Mouse (Mus musculus): ENCODE data around the gene Gpr12. TPM values are rescaled to one million over a fixed set of nuclear protein-coding genes. Genes with fewer than 3 reads are reported as not detected.
"Not testable (repeated sequence)": the region's sequence is repeated elsewhere in the genome, so short reads cannot be mapped to it uniquely, and the experiment has no call there.

Gene Gpr12
- polyA plus RNA-seq, 1 experiment from 2014 or later: 0.93 TPM

- no peak for ATAC-seq (ENCODE audit: low FRiP score)
- no peak overlapping the region for H3K4me2 ChIP-seq
- 88% methylated on average over 5 of the region's 5 CpGs for WGBS
Measured at GRCm38 (mm10) chr5:146599970-146600369, 14.9 kb upstream of the Gpr12 start.

GRCm38 (mm10) chr5:146599216-146599615 lies 14.2 kb upstream of the Gpr12 start:
- not testable (repeated sequence) for H3K9ac ChIP-seq; H3K27ac ChIP-seq; H3K36me3 ChIP-seq (replicated peaks); H3K9me3 ChIP-seq; H3K4me3 ChIP-seq (replicated peaks); H3K27me3 ChIP-seq; ATAC-seq (ENCODE audit: low FRiP score); H3K4me1 ChIP-seq; H3K4me2 ChIP-seq
- 85% methylated on average over 7 of the region's 7 CpGs for WGBS

More at GRCm38 (mm10) chr5:146599970-146600369, 14.9 kb upstream of the Gpr12 start:
- no peak overlapping the region for H3K4me3 ChIP-seq (replicated peaks)
- H3K27me3 ChIP-seq: no peaks in the 10 kb centered on the region
- no peak overlapping the region for H3K27ac ChIP-seq
- H3K9me3 ChIP-seq: no peaks in the 10 kb centered on the region
- no peaks in the 10 kb centered on the region for H3K36me3 ChIP-seq (replicated peaks)
- no peak overlapping the region for H3K9ac ChIP-seq
- H3K4me1 ChIP-seq: no peaks in the 10 kb centered on the region

GRCm38 (mm10) chr5:146598215-146599119 lies 13.4 kb upstream of the Gpr12 start:
- Histone ChIP-seq H3K27ac (no peak overlapping the region), H3K4me3 (replicated peaks) (no peak overlapping the region), H3K36me3 (replicated peaks) (no peaks in the 10 kb centered on the region), H3K9ac (no peak overlapping the region), H3K9me3 (no peaks in the 10 kb centered on the region), H3K4me2 (no peak overlapping the region), H3K4me1 (no peaks in the 10 kb centered on the region), H3K27me3 (no peaks in the 10 kb centered on the region)
- no peak for ATAC-seq (ENCODE audit: low FRiP score)
- WGBS: 75% methylated on average over 27 of the region's 27 CpGs

- Histone ChIP-seq H3K9me3 (no peaks in the 10 kb centered on the region), H3K27ac (no peak overlapping the region), H3K4me3 (replicated peaks) (no peak overlapping the region), H3K4me1 (peaks cover 5% of the 10 kb centered on the region; the same call in 1 of the 2 replicates), H3K4me2 (no peak overlapping the region), H3K36me3 (replicated peaks) (no peaks in the 10 kb centered on the region), H3K27me3 (no peaks in the 10 kb centered on the region), H3K9ac (no peak overlapping the region)
- ATAC-seq (ENCODE audit: low FRiP score): no peak
- 96% methylated on average over 10 of the region's 10 CpGs for WGBS
Measured at GRCm38 (mm10) chr5:146597503-146597874, 12.4 kb upstream of the Gpr12 start.

DNA sequence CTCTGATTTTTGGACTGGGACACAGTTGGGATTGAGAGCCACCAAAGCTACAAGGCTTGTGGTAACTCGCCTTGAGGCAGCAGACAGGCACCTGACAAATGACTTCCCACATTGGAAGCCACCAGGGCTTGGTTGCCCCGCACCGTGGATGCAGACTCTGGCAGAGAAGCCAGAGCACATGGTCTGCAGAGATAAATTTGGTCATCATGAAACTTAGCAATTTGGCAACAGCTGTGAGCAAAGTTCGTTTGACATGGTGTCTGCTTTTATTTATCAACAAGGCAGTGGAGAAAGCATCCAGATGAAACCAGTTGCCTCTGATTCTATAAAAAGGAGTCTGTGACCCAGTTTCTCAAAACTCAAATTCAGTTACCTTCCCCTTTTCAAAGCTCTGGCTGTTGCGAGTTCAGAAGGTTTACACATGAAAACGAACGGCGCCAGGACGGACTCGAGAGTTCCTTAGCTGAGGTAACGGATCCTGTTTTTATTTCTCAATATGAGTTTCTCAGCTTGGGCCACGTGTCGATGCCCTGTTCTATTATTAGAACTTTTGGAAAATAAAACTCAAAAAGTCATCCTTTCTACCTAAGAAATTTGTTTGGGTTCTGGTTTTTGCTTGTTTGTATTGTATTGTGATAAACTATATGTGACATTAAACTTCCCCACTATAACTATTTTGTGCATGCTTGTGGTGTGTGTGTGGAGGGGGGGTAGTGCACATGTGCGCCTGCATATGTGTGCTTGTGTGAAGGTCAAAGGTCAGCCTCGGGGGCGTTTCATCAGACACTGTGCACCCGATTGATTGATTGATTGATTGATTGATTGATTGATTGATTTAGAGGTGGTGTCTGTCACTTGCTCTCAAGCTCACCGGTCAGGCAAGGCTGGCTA lies 11.8 kb upstream of the Gpr12 start:
- Histone ChIP-seq H3K27me3 (no peaks in the 10 kb centered on the region), H3K27ac (no peak overlapping the region), H3K9ac (no peak overlapping the region), H3K9me3 (no peaks in the 10 kb centered on the region), H3K4me1 (peaks cover 11% of the 10 kb centered on the region; the same call in 1 of the 2 replicates), H3K4me3 (replicated peaks) (no peak overlapping the region), H3K4me2 (no peak overlapping the region), H3K36me3 (replicated peaks) (no peaks in the 10 kb centered on the region)
- no peak for ATAC-seq (ENCODE audit: low FRiP score)
- WGBS: 89% methylated on average over 18 of the region's 18 CpGs

GRCm38 (mm10) chr5:146592580-146592979 lies 7.5 kb upstream of the Gpr12 start:
- Histone ChIP-seq H3K36me3 (replicated peaks) (no peaks in the 10 kb centered on the region), H3K27ac (no peak overlapping the region), H3K9ac (no peak overlapping the region), H3K9me3 (no peaks in the 10 kb centered on the region), H3K4me1 (peaks cover 11% of the 10 kb centered on the region; the same call in 1 of the 2 replicates), H3K4me2 (no peak overlapping the region), H3K4me3 (replicated peaks) (no peak overlapping the region), H3K27me3 (peaks cover 39% of the 10 kb centered on the region)
- 15% methylated on average over 5 of the region's 5 CpGs for WGBS
- ATAC-seq (ENCODE audit: low FRiP score): peak; percentile 93

DNA sequence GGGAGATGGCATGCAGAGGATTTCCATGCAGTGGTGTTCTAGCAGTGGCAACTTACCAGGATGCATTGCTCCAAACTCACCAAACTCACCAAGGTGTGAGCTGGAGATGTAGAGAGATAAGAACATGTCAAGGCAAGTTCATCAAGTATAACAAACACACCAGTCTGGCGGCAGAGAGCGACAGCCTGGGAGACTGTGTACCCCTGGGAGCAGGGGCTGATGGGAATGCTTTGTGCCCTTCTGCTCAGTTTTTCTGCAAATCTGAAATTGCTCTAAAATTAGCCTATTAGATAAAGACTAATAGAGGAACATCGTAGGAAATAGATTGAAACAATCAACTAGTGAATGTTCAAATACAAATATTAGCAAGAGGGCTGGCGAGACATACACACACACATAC lies 6.6 kb upstream of the Gpr12 start:
- Histone ChIP-seq H3K27ac (no peak overlapping the region), H3K4me3 (replicated peaks) (no peak overlapping the region), H3K9me3 (no peaks in the 10 kb centered on the region), H3K4me1 (peaks cover 11% of the 10 kb centered on the region; the same call in 1 of the 2 replicates), H3K27me3 (peaks cover 44% of the 10 kb centered on the region), H3K36me3 (replicated peaks) (no peaks in the 10 kb centered on the region), H3K4me2 (no peak overlapping the region), H3K9ac (no peak overlapping the region)
- ATAC-seq (ENCODE audit: low FRiP score): no peak
- 80% methylated on average over 4 of the region's 4 CpGs for WGBS

DNA sequence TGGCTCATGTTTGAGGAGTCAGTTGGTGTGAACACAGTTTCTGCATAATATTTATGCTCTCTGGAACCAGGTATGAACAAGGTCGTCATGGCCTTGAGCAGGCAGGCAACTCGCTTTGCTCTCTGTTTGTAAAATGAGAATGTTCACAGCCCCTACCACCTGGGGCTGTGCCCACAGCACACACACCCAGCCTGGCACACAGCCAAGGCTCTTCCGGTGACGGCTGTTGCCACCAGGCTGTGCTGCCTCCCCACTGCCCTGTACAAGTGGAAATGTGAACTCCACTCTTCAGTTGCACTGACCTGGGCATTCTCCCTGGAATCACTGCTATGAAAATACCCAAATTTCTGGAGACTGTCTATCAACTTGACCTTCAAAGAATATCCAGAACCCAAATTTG lies 5.9 kb upstream of the Gpr12 start:
- H3K27ac ChIP-seq: no peak overlapping the region
- no peaks in the 10 kb centered on the region for H3K9me3 ChIP-seq
- 58% methylated on average over 4 of the region's 4 CpGs for WGBS
- peaks cover 11% of the 10 kb centered on the region; the same call in 1 of the 2 replicates for H3K4me1 ChIP-seq
- no peak overlapping the region for H3K4me3 ChIP-seq (replicated peaks)
- no peak overlapping the region for H3K9ac ChIP-seq
- no peaks in the 10 kb centered on the region for H3K36me3 ChIP-seq (replicated peaks)
- H3K27me3 ChIP-seq: peaks cover 51% of the 10 kb centered on the region
- no peak overlapping the region for H3K4me2 ChIP-seq
- no peak for ATAC-seq (ENCODE audit: low FRiP score)

- ATAC-seq (ENCODE audit: low FRiP score): no peak
- WGBS: 72% methylated on average over 8 of the region's 8 CpGs
- no peak overlapping the region for H3K9ac ChIP-seq
- H3K36me3 ChIP-seq (replicated peaks): no peaks in the 10 kb centered on the region
- H3K4me1 ChIP-seq: peaks cover 10% of the 10 kb centered on the region
- H3K27me3 ChIP-seq: peaks cover 85% of the 10 kb centered on the region
- no peaks in the 10 kb centered on the region for H3K9me3 ChIP-seq
- no peak overlapping the region for H3K27ac ChIP-seq
- no peak overlapping the region for H3K4me2 ChIP-seq
- H3K4me3 ChIP-seq (replicated peaks): no peak overlapping the region
Measured at GRCm38 (mm10) chr5:146586357-146587070, 1.5 kb upstream of the Gpr12 start.

DNA sequence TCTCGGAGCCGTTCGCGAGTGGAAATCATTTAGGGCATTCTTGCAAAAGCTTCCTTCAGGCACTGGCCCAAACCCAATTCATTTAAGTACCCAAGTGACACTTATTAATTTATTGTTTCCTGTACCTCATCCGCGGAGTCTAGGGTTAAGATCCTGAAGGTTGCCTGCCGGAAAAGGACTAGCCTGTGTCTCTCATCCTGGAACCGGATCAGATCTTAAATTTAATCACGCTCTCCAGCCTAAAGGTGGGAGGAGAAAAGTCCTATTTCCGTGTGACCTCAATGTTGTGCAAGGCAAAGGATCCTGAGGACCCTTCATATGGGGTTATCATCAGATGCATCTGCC lies 240 bp upstream of the Gpr12 start:
- Histone ChIP-seq H3K9me3 (no peaks in the 10 kb centered on the region), H3K27me3 (peaks cover 73% of the 10 kb centered on the region), H3K4me3 (replicated peaks) (peak overlapping the region; percentile 60), H3K36me3 (replicated peaks) (no peaks in the 10 kb centered on the region), H3K4me1 (peaks cover 10% of the 10 kb centered on the region; the same call in 1 of the 2 replicates), H3K4me2 (peak overlapping the region; percentile 96), H3K27ac (no peak overlapping the region), H3K9ac (no peak overlapping the region; the same call in 1 of the 2 replicates)
- ATAC-seq (ENCODE audit: low FRiP score): peak; percentile 43; the same call in 1 of the 2 replicates
- WGBS: 14% methylated on average over 10 of the region's 10 CpGs

- no peak; the same call in 1 of the 2 replicates for ATAC-seq (ENCODE audit: low FRiP score)
Measured at GRCm38 (mm10) chr5:146584156-146584477, 922 bp downstream of the Gpr12 start.

GRCm38 (mm10) chr5:146576668-146577067 lies 8.4 kb downstream of the Gpr12 start:
- ATAC-seq (ENCODE audit: low FRiP score): no peak
- H3K27ac ChIP-seq: no peak overlapping the region
- WGBS: 89% methylated on average over 3 of the region's 3 CpGs
- no peaks in the 10 kb centered on the region for H3K9me3 ChIP-seq
- no peak overlapping the region for H3K4me2 ChIP-seq
- H3K36me3 ChIP-seq (replicated peaks): no peaks in the 10 kb centered on the region
- H3K27me3 ChIP-seq: 0 out of 2 replicates have a peak, but pooled peaks cover 1% of the 10 kb centered on the region
- no peak overlapping the region for H3K4me3 ChIP-seq (replicated peaks)
- no peak overlapping the region for H3K9ac ChIP-seq
- H3K4me1 ChIP-seq: no peaks in the 10 kb centered on the region

More at GRCm38 (mm10) chr5:146584156-146584477, 922 bp downstream of the Gpr12 start:
- Histone ChIP-seq H3K4me1 (peaks cover 10% of the 10 kb centered on the region; the same call in 1 of the 2 replicates), H3K9ac (peak overlapping the region; percentile 60; the same call in 1 of the 2 replicates), H3K4me2 (peak overlapping the region; percentile 96), H3K27ac (no peak overlapping the region), H3K27me3 (peaks cover 61% of the 10 kb centered on the region), H3K36me3 (replicated peaks) (no peaks in the 10 kb centered on the region), H3K4me3 (replicated peaks) (peak overlapping the region; percentile 60), H3K9me3 (no peaks in the 10 kb centered on the region)
- WGBS: 7% methylated on average over 10 of the region's 10 CpGs

Measured in forebrain, embryonic 12.5 days (tissue).